Mouse (Mus musculus) spleen, postnatal 14 days (tissue): ENCODE measurements at regions not wholly inside any gene's neighbourhood (a gene's known extent, or its start where the extent isn't known, plus 50 kb on each side); places are given as distances from the start of the nearest gene placed in this dataset.

ENCODE experiments used
- DNase-seq, 2 experiments: peaks; one replicate each; pipeline ENCODE4 v3.0.0; 2021 to 2022; ENCODE audit warnings: low spot score in 2 of 2

GRCm38 (mm10) chr14:37296531-37296930, 161.5 kb upstream of the Ghitm start:
- DNase-seq = no peak

GRCm38 (mm10) chr14:37292084-37292860, 157.2 kb upstream of the Ghitm start:
- DNase-seq = no peak

- DNase-seq = no peak
These were observed 149.3 kb upstream of the Ghitm start for GRCm38 (mm10) chr14:37284391-37284790.

GRCm38 (mm10) chr14:37279356-37279755, 144.3 kb upstream of the Ghitm start:
- no peak for DNase-seq

GRCm38 (mm10) chr14:37276728-37277695, 141.9 kb upstream of the Ghitm start:
- no peak for DNase-seq

GRCm38 (mm10) chr14:37272063-37272462, 137.0 kb upstream of the Ghitm start:
- no peak for DNase-seq

GRCm38 (mm10) chr14:37271015-37271933, 136.2 kb upstream of the Ghitm start:
- DNase-seq = no peak

GRCm38 (mm10) chr14:37269920-37270319, 134.8 kb upstream of the Ghitm start:
- DNase-seq = no peak

GRCm38 (mm10) chr14:37238632-37239032, 103.6 kb upstream of the Ghitm start:
- peak in 1 of 2 experiments; percentile 19 for DNase-seq

- DNase-seq = no peak
These were observed 102.1 kb upstream of the Ghitm start for GRCm38 (mm10) chr14:37237191-37237590.

GRCm38 (mm10) chr14:37208256-37208655, 73.2 kb upstream of the Ghitm start:
- no peak for DNase-seq

- DNase-seq = no peak
These were observed 54.7 kb upstream of the Ghitm start for GRCm38 (mm10) chr14:37189795-37190194.
